Mouse (Mus musculus) c-Kit-positive CD71-negative TER-119-negative erythroid progenitor cells, embryonic 14.5 days (primary cell): ENCODE results near the gene Chad.

Source experiments
- DNase-seq: peaks from one replicate; pipeline ENCODE4 v3.0.0-alpha.2; 2013; ENCODE audit warnings: low read depth

Chad gene

DNA sequence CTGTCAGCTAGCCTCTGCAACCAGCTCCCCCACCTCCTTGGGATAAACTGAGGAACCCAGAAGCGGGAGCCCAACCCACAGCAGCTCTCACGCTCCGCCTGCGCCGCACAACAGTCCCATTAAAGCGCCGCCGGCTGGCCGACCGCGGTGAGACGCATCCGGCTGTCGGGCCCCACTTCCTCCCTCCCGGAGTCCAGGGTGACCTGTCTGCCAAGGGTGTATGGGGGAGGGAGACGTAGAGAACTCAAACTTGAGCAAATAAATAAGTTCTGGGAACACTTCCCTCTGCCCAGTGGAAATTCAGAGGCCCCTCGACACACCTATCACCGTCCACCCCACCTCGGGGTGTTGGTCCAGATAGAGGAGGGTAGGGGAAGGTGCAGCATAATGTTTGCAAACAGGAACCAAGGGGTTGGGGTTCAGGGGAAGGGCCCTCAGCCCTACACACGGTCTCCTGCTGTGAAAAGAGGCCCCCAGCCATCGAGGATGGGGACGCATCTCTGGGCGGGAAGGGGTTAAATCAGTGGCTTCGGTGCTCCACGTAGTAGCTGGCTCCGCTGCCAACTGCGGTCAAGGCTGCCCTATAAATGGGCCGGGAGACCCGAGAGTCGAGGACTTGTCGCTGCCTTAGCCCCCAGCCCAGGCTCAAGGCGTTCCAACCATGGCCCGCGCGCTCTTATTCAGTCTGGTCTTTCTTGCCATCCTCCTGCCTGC lies at the start of gene Chad:
Gene Chad, plus strand, starts transcription at position 611 of the 714 bp plus-strand sequence.
- DNase-seq: no peak

DNA sequence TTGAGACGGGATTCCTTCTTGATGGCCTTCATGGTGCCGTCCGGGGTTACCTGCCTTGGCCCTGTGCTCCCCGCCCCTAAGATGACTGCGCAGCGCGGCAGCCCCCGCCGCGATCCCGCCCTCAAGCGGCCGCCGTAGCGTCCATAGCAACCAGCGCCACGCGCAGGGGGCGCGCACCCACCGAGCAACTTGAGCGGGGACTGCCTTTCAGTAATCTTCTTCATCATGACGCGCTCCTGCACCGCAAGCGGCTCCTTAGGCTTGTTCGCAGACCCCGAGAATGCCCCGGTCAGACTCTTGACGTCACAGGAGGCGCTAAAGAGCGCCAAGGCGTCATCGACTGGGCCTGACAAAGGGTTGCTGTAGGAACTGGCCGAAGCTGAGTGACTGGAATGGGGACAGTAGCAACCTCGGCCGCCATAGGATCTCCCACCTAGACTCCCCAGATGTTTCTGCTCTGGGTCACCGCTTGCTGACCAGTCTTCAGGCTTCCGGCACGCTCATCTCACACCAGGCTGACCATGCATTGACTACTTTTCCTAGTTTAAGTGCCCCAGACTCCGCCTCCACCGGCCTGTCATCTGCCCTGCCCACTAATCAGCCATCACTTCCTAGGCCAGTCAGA lies 43.5 kb upstream of the Chad start, which contains the start of gene Mycbpap:
Gene Mycbpap, minus strand, starts transcription at position 524 of the 625 bp plus-strand sequence.
- peak; percentile 41 for DNase-seq

DNA sequence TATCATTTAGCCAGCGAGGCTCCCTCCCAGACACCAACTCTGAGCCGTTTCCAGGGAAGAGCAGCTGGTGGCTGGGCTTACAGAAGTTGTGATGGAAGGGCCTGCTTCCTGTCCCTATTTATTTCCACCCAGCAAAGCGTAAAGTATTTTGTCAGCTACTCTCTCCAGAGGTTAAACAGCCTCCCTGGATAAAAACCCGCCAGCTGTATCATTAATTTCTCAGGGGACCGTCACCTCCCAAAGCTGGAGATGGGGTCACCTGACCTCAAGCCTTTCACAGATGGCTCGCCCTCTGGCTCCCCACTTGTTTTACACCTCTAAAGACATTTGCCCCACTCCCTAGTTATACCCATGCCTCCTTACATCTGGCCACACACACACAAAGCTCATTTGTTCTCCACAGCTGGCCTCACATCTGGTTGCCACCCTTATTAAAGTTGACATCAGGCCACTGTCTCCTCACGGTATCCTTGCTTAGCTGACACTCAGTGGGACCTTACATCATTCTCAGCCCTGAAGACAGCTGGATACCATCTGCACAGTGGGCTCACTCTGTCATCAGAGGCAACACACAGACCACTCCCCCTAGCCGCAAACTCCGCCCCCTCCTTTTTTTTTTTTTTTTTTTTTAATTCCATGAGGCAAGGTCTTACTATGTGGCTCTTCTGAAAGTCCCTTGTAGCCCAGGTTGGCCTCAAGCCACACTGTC lies 38.5 kb upstream of the Chad start:
- no peak for DNase-seq

DNA sequence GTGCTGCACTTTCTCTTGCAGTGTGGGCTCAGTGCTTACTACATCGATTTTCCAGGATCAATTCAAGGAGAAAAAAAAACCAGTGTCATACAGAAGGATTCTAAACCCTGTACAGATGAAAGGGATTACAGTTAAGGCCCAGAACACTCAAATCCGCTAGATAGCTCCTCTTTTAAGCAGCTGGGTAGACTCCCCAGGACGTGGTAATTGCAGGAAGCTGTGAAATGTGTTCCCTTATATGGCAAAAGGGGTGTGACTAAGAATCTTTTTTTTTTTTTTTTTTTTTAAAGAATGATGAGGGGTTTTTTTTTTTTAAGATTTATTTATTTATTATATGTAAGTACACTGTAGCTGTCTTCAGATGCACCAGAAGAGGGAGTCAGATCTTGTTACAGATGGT lies 36.0 kb upstream of the Chad start:
- DNase-seq: no peak

DNA sequence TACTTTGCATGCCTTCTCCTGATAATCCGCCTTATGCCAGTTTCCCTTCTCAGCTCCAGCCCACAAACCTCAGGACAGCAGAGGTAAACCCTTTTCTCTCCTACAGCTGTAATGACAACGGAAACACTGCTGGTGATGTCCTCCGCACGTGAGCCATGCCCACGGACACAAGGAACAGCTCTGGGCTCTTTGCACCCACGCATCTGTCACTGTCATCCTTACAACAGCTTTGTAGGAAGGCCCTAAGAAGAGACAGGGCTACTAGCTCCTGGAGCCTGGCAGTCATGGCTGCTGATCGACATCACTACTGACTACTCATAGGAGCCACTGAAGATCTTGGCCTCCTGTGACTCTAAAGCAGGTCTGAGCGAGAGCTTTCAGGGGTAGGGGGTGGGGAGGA lies 31.7 kb upstream of the Chad start:
- DNase-seq: no peak

DNA sequence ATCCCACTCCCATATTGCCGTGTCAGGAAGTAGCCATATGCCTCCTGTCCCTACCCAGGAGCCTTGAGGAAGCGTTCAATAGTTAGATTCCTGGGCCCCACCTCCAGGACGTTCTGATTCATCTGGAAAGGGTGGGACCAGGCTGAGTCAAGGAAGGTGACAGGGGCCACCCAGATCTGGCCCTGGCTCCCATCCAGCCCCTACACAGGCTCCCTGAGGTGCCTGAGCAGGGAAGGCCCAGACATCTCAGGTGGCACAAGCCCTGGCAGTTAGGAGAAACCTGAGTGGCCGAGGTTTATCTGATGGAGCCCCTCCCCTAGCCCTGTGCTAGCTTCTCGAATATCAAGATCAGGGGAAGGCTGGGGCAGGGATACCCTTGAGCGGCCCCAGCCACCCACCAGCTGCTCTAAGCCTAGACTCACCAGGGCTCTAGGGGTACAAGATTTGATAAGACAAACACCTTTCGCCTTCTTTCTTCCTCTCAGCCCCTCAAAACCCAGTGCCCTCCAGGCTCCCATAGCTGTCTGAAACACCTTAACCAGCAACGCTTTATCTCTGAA lies 26.0 kb upstream of the Chad start:
- no peak for DNase-seq

DNA sequence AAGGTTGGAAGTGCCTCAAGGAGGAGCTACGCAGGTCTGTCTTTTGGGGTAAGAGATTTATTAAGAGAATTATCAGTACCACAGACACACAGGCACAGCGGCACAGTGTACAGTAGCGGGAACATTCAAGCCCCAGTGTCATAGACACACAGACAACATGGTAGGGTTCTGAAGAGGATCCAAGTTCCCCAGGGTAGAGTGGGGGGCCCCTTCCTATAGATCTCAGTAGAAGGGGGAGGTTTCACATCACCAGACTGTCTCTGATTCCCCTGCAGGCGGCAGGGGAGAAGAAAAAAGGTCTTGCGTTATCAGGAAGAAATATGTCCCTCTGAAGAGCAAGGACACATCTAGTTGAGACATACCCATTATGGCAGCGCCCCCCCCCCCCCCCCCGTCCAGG lies 25.1 kb upstream of the Chad start:
- no peak for DNase-seq

DNA sequence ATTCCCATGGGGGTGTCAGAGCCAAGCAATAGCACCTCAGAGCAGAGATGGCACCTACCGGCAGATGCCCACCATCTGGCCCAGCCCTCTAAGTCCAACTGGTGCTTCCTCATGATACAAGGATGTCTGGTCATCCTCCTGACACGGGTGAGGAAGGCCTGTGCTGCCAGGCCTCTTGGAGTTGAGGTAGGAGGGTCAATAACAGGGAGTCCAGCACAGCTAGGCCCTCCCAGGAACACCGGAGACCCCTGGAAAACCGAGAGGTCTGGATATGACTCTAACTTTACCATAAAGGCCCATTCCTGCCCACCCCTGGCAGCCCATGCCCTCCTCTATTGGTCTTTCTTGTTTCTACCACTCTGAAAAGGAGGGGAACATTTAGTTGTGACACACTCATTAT lies 22.4 kb upstream of the Chad start:
- DNase-seq: no peak

DNA sequence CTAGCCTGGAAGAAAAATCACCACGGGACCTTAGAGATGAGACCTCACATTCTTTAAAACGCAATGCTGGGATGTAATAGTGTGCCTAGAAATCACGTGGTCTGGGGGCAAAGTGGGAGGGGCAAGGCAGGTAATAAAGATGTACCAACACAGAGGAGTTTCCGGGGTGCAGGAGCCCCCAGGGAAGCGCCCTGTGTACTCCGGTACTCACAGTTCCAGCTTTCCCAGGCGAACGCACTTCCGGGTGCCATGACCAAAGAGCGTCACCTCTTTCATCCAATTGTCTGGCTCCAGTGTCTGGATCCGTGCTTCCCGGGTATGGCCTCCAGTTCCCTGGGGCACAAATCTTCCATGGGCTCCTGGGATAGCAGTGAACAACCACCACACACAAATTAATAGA lies 21.5 kb upstream of the Chad start:
- no peak for DNase-seq

DNA sequence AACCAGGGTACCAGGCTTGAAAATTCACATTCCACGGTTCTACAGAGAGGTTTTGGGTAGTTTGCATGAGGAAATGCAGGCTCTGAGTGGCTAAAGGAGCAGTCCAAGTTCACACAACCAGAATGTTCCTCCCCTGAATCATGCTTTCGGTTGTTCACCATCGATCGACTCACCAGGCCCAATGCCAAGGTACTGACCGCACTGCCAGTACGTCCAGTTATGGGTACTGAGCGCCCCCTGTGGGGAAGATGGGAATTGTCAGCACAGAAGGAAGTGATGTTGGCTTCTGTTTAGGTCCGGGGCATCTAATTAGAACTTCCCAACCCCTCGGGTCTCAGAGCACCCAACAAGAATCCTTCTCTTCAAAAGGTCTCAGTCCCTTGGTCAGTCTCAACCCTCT lies 20.9 kb upstream of the Chad start:
- no peak for DNase-seq

DNA sequence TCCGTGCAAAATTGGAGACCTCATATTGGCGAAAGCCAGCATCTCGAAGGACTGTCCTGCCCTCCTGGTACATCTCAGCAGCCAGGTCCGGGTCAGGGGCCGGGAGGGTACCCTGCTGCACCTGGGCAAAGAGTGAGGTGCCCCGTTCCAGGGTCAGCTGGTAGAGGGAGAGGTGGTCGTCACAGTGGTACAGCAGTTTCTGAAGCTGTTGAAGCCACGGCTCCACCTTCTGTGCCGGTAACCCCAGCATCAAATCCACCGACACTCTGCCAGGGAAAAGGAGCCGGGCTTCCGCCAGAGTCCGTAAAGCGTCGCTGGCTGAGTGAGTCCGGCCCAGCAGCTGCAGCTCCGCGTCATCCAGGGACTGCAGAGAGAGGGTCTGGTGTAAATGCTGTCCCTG lies 20.4 kb upstream of the Chad start:
- DNase-seq: no peak

DNA sequence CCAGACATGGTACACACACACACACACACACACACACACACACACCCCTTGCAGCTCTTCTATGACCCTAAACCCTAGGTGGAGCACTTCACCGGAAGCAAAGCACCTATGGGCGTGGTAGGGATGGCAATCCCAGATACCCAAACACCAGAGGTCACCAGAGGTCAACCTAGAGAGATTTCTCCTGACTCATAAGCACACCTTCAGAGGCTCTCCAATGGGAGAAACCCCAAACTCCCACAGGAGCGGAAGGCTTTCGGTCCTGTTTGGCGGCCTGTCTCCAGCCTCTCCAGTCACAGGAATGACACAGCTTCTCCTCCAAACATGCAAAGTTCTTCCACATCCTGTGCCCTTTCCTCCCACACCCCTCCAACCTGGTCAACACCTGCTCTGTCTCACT lies 18.5 kb upstream of the Chad start:
- DNase-seq: no peak

DNA sequence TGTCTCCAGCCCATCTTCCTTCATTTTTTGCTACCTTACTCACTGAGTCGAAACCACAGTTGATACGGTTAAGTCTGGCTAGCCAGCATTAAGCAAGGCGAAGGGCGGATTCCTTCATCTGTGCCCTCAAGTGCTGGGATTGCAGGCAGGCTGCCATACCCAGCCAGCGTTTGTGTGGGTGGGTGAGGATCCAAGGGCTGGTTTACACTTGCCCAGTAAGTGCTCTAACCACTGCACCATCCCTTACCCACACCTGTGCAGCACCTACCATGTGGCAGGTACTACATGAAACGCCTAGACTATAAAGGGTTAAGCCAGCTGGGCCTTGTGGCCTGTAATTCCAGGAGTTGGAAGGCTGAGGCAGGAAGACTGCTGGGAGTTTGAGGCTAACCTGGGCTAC lies 17.6 kb upstream of the Chad start:
- no peak for DNase-seq

DNA sequence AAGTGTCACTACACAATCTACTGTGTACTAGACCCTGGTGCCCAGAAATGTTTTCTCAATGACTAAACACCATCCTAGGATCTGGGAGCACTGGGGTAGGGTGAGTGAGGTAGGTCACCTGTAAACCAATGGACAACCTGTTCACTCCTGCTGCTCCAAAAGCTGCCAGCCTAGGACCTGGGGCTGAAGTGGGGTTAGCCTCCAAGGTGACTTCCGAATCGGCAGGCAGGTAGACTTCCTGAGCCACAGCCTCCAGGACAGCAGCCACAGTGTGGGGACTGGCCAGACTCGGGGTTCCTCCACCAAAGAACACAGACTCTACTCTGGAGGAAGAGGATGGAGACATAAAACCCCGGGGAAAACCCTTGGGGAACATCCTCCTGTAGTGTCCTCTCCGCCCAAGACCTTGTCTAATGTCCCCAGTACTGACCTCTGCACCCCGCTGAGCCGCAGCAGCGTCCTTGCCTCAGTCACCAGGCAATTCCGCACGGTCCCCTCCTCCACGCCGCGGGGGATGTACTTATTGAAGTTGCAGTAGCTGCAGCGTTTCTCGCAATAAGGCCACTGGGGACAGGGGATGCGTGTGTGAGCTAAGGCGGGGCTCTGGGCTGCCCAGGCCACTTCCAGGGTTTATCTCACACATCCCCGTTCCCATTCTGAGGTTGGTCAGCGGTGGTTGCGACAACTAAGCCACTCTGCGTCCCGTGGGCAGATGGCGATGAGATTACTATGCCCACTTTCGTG lies 16.6 kb upstream of the Chad start:
- DNase-seq: no peak

DNA sequence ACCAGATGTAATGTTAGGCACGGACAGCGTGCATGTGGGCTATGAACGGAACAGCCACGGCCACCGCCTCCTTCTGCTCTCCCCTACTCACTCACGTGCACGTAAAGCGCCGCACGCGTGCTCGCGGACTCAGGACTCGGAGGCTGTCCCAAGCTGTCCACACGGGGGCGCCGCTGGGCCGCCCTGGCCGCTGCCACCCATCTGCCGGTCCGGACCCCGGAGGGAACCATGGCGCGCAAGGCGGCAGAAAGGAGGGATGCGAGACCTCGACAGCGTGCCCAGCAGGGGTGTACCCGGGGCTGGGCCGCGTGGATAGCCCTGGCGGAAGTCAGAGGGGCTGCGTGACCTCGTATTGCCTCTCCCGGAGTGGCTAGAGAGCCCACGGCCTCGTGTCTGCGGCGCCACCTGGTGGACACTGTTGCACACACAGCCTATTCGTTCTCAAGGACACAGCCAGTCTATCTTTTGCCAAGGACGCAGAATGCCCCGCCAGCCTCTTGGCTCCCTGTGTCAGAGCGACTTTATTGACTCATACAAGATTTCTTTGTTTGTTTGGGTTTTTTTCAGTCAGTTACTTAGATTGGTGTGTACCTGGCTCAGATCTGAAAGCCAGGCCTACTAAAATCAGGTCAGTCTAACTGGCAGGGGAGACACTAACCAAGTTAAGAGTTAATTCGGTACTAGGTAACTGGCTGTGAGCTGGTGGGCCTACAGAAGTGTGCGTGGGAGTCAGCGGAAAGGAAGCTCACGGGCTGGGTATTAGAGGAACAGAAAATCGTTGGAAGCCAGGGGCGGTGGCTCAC lies 15.8 kb upstream of the Chad start, which contains the start of gene Rsad1:
Gene Rsad1, minus strand, starts transcription at position 368 of the 803 bp plus-strand sequence.
- peak; percentile 85 for DNase-seq

DNA sequence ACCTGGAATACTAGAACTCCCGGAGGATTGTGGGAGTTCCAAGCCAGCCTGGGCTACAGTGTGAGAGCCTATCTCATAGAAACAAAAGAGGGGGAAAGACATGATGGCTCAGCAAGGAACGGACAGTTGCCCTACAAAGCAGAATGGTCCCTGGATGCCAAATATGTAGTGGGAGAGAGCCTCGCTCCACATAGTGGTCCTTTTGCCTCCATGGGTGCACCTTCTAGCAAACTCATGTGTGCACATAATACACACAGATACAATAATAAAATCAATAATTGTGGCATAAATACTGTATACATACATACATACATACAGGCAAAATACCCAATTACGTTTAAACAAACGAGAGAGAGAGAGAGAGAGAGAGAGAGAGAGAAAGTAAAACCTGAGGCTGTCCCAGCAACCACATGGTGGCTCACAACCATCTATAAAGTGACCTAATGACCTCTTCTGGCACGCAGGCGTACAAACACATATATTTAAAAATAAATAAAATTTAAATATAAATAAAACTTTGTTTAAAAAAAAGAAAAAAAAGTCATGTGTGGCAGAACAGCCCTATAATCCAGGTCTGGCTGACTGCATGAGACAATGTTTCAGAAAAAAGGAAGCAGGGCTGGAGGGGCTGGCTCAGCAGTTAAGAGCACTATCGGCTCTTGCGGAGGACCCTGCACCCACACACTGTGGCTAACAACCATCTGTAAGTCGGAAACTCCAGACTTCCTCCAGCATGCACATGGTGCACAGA lies 15.0 kb upstream of the Chad start:
- no peak for DNase-seq

DNA sequence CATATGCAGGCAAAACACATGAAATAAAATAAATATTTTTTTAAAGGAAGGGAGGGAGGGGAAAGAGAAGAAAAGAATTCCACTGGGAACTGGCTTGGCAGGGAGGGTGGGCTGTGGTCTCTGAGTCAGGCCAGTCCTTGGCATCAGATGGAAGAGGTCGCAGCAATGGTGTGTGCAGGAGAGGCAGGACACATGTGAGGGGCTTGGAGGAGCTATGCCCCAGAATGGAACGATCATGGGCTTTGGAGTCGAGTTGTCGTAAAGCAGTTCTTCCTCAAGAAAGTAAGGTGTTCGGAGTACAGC lies 14.5 kb upstream of the Chad start:
- DNase-seq: no peak

DNA sequence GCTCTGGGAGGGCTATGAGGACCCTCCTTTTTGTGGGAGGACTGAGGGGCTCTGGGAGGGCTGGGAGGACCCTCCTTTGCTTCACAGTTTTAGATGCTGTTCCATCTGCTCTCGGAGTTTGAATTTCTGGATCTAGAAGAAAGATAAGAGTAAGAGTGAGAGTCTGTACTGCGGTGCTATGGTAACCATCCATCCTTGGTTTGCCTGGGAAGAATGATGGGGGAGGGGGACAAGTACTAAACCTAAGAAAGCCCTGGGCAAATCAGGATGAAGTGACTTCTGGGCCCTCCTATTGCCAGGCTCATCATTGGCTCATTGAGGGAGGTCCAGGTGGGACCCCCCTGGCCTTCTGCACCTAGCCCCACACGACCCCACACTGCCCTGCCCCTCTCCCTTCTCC lies 6.6 kb upstream of the Chad start:
- DNase-seq: no peak

DNA sequence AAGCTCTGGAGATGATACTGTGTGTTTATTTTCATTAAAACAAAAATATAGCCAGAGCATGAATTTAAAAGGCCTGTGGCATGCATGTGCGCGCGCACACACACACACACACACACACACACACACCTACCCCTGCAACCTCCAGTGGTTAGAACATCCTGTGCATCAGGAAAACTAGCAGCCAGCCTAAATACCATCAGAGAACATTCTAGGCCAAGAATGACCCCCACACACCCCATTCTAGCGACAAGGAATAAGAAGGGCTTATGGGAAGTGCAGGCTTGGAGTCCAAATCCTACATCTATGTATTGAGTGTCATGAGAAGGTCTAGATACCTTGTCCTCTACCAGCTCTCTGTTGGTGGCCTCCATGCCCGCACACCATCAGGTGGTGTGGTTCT lies 1.5 kb upstream of the Chad start:
- DNase-seq: no peak

DNA sequence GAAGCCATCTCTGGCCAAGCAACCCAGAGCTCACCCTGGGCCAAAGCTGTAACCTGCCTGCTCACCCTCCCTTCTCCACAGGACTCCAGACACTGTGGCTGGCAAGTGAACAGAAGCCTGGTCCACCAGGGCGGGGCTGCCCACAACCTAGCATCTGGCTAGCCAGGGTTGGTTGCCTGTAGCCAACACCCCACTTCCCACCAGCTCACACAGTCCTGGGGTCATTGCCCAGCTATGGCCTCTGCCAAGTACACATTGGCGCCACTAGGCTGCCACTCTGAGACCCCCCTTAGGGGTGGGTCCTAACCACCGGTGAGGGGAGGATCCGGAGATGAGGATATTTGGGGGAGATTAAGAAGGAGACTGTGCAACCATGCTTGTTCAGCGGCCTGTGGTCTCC lies 1.0 kb upstream of the Chad start:
- no peak for DNase-seq

DNA sequence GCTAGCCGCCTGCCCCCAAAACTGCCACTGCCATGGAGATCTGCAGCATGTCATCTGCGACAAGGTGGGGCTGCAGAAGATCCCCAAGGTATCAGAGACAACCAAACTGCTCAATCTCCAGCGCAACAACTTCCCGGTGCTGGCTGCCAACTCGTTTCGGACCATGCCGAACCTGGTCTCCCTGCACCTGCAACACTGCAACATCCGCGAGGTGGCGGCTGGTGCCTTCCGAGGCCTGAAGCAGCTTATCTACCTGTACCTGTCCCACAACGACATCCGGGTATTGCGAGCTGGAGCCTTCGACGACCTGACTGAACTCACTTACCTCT lies 268 bp downstream of the Chad start:
- no peak for DNase-seq
